Mouse (Mus musculus): ENCODE results near the gene Exoc3l2. TPM values are rescaled to one million over a fixed set of nuclear protein-coding genes. Genes with fewer than 3 reads are reported as not detected.

Exoc3l2 gene
- total RNA-seq, 1 experiment from 2014 or later: 1.4 TPM

- ATAC-seq (replicated peaks; ENCODE audit: insufficient number of reproducible peaks, low FRiP score, low TSS enrichment, poor library complexity, severe bottlenecking): no peak
Observed at GRCm38 (mm10) chr7:19543584-19543983, 80.5 kb downstream of the Exoc3l2 start.

- ATAC-seq (replicated peaks; ENCODE audit: insufficient number of reproducible peaks, low FRiP score, low TSS enrichment, poor library complexity, severe bottlenecking): no peak
Observed at GRCm38 (mm10) chr7:19546007-19546406, 82.9 kb downstream of the Exoc3l2 start.

Other genes with a start within 250 kb of the Exoc3l2 start
- 11.5 to 32.0 TPM (median 14.7 TPM) in 3 replicates for gene Opa3, start 235.0 kb upstream of the Exoc3l2 start, total RNA-seq (2017)
- 230 to 263 TPM (median 254 TPM) in 3 replicates for gene Vasp, start 191.5 kb upstream of the Exoc3l2 start, total RNA-seq (2017)
- gene Ppm1n, start 183.3 kb upstream of the Exoc3l2 start, total RNA-seq (2017): 1.9 TPM in 1 of 3 replicates, not detected in the others
- not detected in 3 replicates for gene Rtn2, start 180.7 kb upstream of the Exoc3l2 start, total RNA-seq (2017)
- 30.9 to 43.8 TPM (median 36.9 TPM) in 3 replicates for gene Fosb, start 153.3 kb upstream of the Exoc3l2 start, total RNA-seq (2017)
- 15.0 to 19.8 TPM (median 18.0 TPM) in 3 replicates for gene Ercc1, start 118.6 kb upstream of the Exoc3l2 start, total RNA-seq (2017)
- gene Cd3eap, start 103.8 kb upstream of the Exoc3l2 start, total RNA-seq (2017): 6.9 to 8.9 TPM (median 7.2 TPM) in 3 replicates
- gene Ppp1r13l, start 103.6 kb upstream of the Exoc3l2 start, total RNA-seq (2017): not detected in 3 replicates
- gene Ercc2, start 81.3 kb upstream of the Exoc3l2 start, total RNA-seq (2017): 21.0 to 32.4 TPM (median 25.4 TPM) in 3 replicates
- gene Klc3, start 59.2 kb upstream of the Exoc3l2 start, total RNA-seq (2017): 1.6 TPM in 2 of 3 replicates, not detected in the other
- gene Ckm, start 58.6 kb upstream of the Exoc3l2 start, total RNA-seq (2017): not detected in 3 replicates
- 9.0 to 21.1 TPM (median 9.6 TPM) in 3 replicates for gene Mark4, start 4.5 kb upstream of the Exoc3l2 start, total RNA-seq (2017)
- gene Bloc1s3, start 45.0 kb downstream of the Exoc3l2 start, total RNA-seq (2017): 3.5 to 4.4 TPM (median 4.0 TPM) in 3 replicates
- gene Trappc6a, start 45.1 kb downstream of the Exoc3l2 start, total RNA-seq (2017): 19.9 to 35.2 TPM (median 23.4 TPM) in 3 replicates
- gene Nkpd1, start 54.5 kb downstream of the Exoc3l2 start, total RNA-seq (2017): not detected in 3 replicates
- 8.9 to 26.0 TPM (median 18.8 TPM) in 3 replicates for gene Ppp1r37, start 99.7 kb downstream of the Exoc3l2 start, total RNA-seq (2017)
- 4.2 to 8.9 TPM (median 5.1 TPM) in 3 replicates for gene Zfp296, start 114.0 kb downstream of the Exoc3l2 start, total RNA-seq (2017)
- 52.9 to 68.5 TPM (median 62.3 TPM) in 3 replicates for gene Gemin7, start 114.3 kb downstream of the Exoc3l2 start, total RNA-seq (2017)
- 43.4 to 59.5 TPM (median 53.5 TPM) in 3 replicates for gene Clasrp, start 141.2 kb downstream of the Exoc3l2 start, total RNA-seq (2017)
- gene Relb, start 166.1 kb downstream of the Exoc3l2 start, total RNA-seq (2017): 26.3 to 29.9 TPM (median 27.3 TPM) in 3 replicates
- gene Clptm1, start 201.7 kb downstream of the Exoc3l2 start, total RNA-seq (2017): 42.6 to 53.9 TPM (median 51.1 TPM) in 3 replicates
- 221 to 583 TPM (median 515 TPM) in 3 replicates for gene Apoc2, start 214.6 kb downstream of the Exoc3l2 start, total RNA-seq (2017)
- not detected in 3 replicates for gene Gm44805, start 218.1 kb downstream of the Exoc3l2 start, total RNA-seq (2017)
- gene Apoc4, start 218.1 kb downstream of the Exoc3l2 start, total RNA-seq (2017): 0.48 TPM in 1 of 3 replicates, not detected in the others
- 10.9 to 16.5 TPM (median 12.4 TPM) in 3 replicates for gene Apoc1, start 229.3 kb downstream of the Exoc3l2 start, total RNA-seq (2017)
- gene Apoe, start 235.9 kb downstream of the Exoc3l2 start, total RNA-seq (2017): 4,026 to 6,646 TPM (median 6,582 TPM) in 3 replicates